Mouse (Mus musculus) hindbrain, embryonic 10.5 days (tissue): ENCODE measurements at regions not wholly inside any gene's neighbourhood (a gene's known extent, or its start where the extent isn't known, plus 50 kb on each side); places are given as distances from the start of the nearest gene placed in this dataset.

Source experiments
- DNase-seq: peaks from one replicate; pipeline ENCODE4 v3.0.0-alpha.2; 2017; ENCODE audit warnings: low spot score
- H3K27ac ChIP-seq: fragments of 300-500 bp; sonication (generic); 2 replicates; pipeline ENCODE4 v1.5.1; 2016; ENCODE audit warnings: mild to moderate bottlenecking, moderate library complexity
- H3K27me3 ChIP-seq: fragments of 300-500 bp; sonication (generic); 2 replicates; pipeline ENCODE4 v1.6.1; 2016; ENCODE audit warnings: mild to moderate bottlenecking; ENCODE audit not compliant: poor library complexity, insufficient read depth, severe bottlenecking
- H3K36me3 ChIP-seq: fragments of 300-500 bp; sonication (generic); 2 replicates; pipeline ENCODE4 v1.6.1; 2016; ENCODE audit warnings: mild to moderate bottlenecking, moderate library complexity
- H3K4me1 ChIP-seq: fragments of 300-500 bp; sonication (generic); replicated peaks from 2 replicates; pipeline ENCODE4 v1.6.1; 2016; ENCODE audit warnings: mild to moderate bottlenecking
- H3K4me3 ChIP-seq: fragments of 300-500 bp; sonication (generic); 2 replicates; pipeline ENCODE4 v1.5.1; 2016; ENCODE audit warnings: mild to moderate bottlenecking, moderate library complexity
- H3K9me3 ChIP-seq: fragments of 300-500 bp; sonication (generic); 2 replicates; pipeline ENCODE4 v1.6.1; 2016; ENCODE audit warnings: mild to moderate bottlenecking, moderate library complexity
- WGBS: fragments of 180-500 bp; shearing (Covaris S2); methylation state at CpG from one replicate; pipeline ENCODE4 v1.1.7; 2016; 5-methylcytosine and 5-hydroxymethylcytosine counted together

DNA sequence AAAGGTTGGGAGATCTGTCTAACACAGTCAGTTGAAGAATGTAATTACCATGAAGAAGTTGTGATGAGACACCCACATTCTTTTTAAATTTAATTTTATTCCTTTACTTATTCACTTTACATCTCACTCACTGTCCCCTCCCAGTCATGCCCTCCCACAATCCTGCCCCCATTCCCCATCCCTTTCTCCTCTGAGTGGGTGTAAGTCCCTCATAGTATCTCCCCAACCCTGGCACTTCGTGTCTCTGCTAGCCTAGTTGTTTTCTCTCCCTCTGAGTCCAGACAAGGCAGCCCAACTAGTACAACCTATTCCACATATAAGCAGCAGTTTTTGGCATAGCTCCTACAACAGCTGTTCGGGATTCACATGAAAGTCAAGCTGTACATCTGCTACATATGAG, 487.3 kb downstream of the Gm9195 start:
- Histone ChIP-seq H3K27me3 (no peaks in the 10 kb centered on the region), H3K27ac (no peak overlapping the region), H3K4me1 (no peaks in the 10 kb centered on the region), H3K36me3 (no peaks in the 10 kb centered on the region), H3K9me3 (no peaks in the 10 kb centered on the region), H3K4me3 (no peak overlapping the region)
- 87% methylated on average over 2 of the region's 2 CpGs for WGBS
- DNase-seq = no peak

DNA sequence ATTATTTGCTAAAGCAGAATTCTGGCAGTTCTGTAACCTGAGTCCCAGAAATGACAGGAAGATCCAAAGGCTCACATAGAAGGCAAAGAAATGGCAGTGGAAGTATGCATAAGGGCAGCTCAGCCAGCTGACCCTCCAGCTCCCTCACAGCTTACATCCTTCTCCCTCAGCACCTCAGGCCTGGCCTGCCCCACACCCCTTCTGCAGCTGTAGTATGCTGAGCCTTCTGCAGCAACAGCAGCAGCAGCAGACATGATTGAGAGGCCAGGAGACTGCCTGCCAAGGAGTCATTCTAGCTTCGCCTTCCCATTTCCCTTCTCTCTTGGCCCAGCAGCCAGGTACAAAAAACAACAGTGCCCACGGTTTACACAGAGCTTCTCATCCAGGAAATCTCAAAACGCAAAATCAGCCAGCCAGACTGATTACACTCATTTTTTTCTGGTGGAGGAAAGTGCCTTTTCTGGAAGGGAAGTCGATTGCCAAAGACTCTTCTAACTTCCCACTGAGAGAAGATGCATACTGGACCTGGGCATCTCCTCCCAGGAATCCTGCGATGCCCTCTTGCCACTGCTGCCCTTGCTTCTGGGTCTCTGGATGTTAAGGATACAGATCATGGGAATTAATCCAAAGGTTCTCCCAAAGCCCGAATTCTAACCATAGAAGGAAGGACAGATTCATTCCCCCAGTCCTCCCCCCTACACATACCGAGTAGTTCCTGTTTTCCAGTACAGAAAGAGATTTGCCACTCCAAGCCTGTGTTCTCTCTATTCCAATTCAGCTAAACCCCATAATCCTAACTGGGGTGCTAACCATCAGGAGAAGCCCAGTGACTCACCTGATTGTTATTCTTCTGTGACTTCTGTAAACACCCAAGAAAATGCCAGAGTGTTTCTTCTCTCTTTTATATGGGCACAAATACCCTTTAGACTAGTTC, 489.2 kb downstream of the Gm9195 start:
- 66% methylated on average over 7 of the region's 7 CpGs for WGBS
- no peaks in the 10 kb centered on the region for H3K9me3 ChIP-seq
- no peaks in the 10 kb centered on the region for H3K36me3 ChIP-seq
- no peak overlapping the region for H3K4me3 ChIP-seq
- no peaks in the 10 kb centered on the region for H3K4me1 ChIP-seq
- H3K27ac ChIP-seq = no peak overlapping the region
- H3K27me3 ChIP-seq = no peaks in the 10 kb centered on the region
- no peak for DNase-seq

DNA sequence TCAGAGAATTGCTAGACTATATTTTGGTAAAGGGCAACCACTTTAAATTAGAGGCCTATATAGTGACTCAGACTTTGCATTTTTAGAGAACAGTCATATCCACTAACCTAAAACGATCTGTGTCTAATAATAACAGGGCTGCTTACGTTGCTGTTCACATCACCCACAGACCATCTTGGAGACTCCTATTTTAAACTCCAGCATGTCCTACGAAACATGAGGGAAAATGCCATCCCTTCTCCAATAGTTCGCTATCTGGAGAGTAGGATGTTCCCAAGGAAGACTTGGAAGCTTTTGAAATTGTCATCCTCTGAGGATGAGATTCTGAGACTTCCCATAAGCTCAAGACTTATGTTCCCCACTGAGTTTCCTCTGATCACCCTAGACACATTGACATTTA, 518.6 kb downstream of the Gm9195 start:
- Histone ChIP-seq H3K4me1 (no peaks in the 10 kb centered on the region), H3K9me3 (no peaks in the 10 kb centered on the region), H3K27ac (no peak overlapping the region), H3K4me3 (no peak overlapping the region), H3K27me3 (no peaks in the 10 kb centered on the region), H3K36me3 (no peaks in the 10 kb centered on the region)
- 91% methylated on average over 4 of the region's 4 CpGs for WGBS
- DNase-seq = no peak

DNA sequence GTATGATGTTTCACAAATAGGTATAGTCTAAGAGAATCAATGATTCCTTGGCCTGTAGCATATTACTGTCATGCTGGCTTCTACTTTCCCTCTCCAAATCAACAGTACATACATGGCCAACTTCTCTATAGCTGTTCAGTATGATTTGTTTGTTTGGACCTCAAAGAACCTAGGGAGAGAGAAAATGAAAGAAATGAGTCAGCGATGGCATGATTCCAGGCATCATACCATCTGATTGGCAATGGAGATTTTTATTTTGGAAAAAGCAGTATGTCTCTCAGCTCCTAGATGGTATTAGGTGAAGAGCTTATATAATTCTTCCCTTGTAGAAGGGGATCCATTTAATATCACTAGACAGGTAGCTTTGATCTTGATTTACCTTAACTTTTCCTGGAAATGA, 519.1 kb downstream of the Gm9195 start:
- Histone ChIP-seq H3K27me3 (no peaks in the 10 kb centered on the region), H3K4me1 (no peaks in the 10 kb centered on the region; the same call in 1 of the 2 replicates), H3K9me3 (no peaks in the 10 kb centered on the region), H3K36me3 (no peaks in the 10 kb centered on the region), H3K27ac (no peak overlapping the region), H3K4me3 (no peak overlapping the region)
- 92% methylated on average over 1 of the region's 1 CpGs for WGBS
- DNase-seq = no peak

DNA sequence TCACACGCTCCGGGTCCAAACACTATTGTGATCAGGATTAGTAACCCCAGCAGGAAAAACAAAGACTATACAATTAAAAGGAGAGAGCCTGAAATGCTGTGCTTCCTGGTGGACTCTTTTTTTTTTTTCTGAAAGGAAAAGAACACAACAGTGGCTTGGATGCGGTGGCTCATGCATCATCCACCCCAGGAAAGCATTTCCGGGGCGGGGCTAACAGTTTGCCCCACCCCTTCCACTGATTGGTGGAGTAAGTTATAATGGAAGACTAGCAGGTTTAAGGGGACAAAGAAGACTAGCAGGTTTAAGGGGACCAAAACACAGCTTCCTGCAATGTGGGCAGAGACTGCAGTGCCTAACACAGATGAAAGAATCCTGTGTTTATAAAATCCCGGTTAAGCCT, 524.0 kb downstream of the Gm9195 start:
- WGBS = 70% methylated on average over 6 of the region's 6 CpGs
- Histone ChIP-seq H3K4me1 (peaks cover 12% of the 10 kb centered on the region), H3K27me3 (no peaks in the 10 kb centered on the region), H3K36me3 (no peaks in the 10 kb centered on the region), H3K4me3 (no peak overlapping the region), H3K27ac (no peak overlapping the region), H3K9me3 (no peaks in the 10 kb centered on the region)
- DNase-seq = no peak

DNA sequence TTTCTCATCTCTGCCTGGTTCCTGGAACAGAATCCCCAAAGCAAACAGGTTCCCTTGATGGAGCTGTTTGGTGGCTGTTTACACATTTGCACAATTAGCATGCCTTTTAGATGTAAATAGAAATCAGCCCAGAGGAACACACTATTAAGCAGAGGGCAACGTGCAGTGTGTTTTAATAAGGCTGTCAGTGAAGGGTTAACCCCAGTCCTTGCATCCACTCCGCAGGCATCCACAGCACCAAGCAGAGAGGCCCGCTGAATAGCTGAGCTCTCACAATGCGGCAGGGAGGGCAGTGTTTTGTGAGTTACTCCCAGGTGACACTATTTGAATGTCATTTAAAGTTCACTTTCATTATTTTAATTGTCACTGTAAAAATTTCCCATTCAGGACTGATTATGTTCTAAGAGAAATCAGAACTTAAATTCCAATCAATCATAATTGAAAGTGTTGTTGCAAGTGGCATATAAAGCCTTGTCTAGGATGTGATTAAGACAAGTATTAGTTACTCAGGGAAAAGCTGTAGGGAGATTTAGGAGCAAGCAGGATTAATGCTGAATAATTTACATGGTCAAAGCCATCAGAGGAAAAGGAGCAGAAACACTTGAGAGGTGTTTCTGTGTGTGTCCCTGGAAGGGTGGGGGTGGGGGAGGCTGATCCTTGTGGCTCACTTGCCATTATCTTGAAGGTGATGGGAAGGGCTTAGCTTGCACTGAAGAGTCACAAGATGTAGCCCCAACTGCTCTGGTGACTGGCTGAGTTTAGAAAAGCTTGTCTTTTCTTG, 528.1 kb downstream of the Gm9195 start:
- Histone ChIP-seq H3K27ac (no peak overlapping the region), H3K9me3 (no peaks in the 10 kb centered on the region), H3K36me3 (no peaks in the 10 kb centered on the region), H3K4me3 (no peak overlapping the region), H3K4me1 (peaks cover 12% of the 10 kb centered on the region), H3K27me3 (no peaks in the 10 kb centered on the region)
- peak; percentile 5 for DNase-seq
- WGBS = 3% methylated on average over 4 of the region's 4 CpGs

DNA sequence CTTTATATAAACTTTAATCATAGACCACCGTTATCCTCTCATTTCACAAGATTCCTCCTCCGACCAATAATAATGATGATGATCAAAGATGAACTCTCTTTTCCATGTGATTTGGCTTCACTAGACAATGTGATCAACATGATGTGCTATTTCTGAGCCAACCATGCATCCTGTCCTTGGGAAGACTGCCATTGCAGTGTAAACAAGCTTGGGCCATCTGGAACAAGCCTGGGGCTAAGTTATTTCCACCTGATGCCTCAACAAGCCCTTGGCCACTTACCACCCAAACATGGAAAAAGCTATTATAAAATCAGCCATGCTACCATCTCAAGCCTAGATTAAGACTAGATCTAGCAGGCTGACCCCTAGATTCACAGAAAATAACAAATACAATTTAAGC, 542.9 kb downstream of the Gm9195 start:
- no peak overlapping the region for H3K27ac ChIP-seq
- H3K9me3 ChIP-seq = no peaks in the 10 kb centered on the region
- peaks cover 4% of the 10 kb centered on the region; the same call in 1 of the 2 replicates for H3K4me1 ChIP-seq
- no peak overlapping the region for H3K4me3 ChIP-seq
- WGBS = 95% methylated on average over 2 of the region's 2 CpGs
- DNase-seq = no peak
- H3K36me3 ChIP-seq = no peaks in the 10 kb centered on the region
- no peaks in the 10 kb centered on the region for H3K27me3 ChIP-seq

DNA sequence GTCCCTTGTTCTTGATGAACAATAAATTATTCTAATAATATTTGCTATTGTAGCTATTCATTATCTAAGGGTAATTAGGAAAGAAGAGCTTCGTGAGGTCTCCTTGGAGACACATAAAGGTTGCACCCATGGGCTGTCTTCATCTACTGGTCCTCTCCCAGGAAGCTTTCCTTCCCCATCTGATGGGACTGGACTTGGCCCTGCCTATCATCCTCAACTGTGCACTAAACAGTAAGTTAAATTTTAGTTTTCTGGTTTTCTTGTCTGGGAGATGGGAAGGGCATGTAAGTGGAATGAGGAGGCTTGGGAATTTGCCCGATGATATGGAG, 554.5 kb downstream of the Gm9195 start:
- Histone ChIP-seq H3K9me3 (no peaks in the 10 kb centered on the region), H3K36me3 (no peaks in the 10 kb centered on the region), H3K4me1 (no peaks in the 10 kb centered on the region), H3K4me3 (no peak overlapping the region), H3K27ac (no peak overlapping the region), H3K27me3 (no peaks in the 10 kb centered on the region)
- WGBS = 86% methylated on average over 2 of the region's 2 CpGs
- no peak for DNase-seq

DNA sequence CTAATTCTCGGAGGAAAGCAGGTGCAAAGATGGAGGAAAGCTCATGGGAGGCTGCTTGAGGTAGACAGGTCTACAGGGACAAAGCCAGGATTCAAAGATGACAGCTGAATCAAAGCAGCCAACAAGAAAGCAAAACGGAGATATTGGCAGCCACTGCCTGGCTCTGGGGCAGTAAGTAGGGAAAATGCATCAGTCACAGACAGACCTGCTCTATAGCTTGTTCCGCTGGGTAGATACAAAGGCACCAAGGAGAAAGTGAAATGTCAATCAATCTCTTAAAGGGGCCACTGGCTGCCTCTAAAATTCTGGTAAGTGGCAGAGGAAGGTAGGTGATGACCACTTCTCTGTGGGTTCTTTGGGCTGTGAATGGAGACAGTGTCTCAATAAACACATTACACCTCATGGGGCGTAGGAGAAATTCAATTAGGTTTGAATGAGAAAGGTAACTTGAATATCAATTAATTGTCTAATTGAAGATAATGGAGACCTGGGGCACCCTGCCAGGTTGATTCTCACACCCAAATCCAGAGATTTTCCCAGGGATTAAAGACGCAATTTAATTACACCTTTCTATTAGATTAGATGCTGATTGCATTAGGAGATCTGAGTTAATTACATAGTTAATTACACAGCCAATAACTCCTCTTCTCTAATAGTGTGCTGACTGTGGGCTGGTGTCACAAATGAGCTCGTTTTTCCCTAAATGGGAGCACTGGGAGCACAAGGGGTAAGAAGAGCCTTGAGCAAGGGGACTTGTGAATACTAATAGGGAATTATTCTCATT, 555.1 kb downstream of the Gm9195 start:
- WGBS = 58% methylated on average over 6 of the region's 6 CpGs
- Histone ChIP-seq H3K36me3 (no peaks in the 10 kb centered on the region), H3K9me3 (no peaks in the 10 kb centered on the region), H3K27ac (no peak overlapping the region), H3K4me3 (no peak overlapping the region), H3K27me3 (no peaks in the 10 kb centered on the region), H3K4me1 (no peaks in the 10 kb centered on the region)
- no peak for DNase-seq

DNA sequence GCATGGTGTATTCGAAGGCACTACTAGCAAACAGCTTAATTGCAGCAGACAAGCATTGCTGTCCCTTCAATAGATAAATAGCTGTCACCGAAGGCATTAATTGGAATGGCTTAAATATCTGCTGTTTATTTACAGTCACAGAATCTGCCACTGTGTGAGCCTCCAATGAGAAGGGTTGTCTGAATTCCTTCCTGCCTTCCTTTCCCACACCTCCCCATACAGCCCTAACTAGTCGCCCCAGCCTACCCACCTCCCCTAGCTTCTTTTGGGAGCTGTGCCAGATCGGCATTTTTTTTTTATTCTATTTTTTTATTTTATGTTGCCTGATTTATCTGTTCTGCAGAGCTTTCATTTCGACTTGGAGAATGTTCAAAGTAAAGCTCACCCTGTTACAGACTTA, 575.7 kb downstream of the Gm9195 start:
- H3K36me3 ChIP-seq = no peaks in the 10 kb centered on the region
- no peak for DNase-seq
- 79% methylated on average over 5 of the region's 5 CpGs for WGBS

DNA sequence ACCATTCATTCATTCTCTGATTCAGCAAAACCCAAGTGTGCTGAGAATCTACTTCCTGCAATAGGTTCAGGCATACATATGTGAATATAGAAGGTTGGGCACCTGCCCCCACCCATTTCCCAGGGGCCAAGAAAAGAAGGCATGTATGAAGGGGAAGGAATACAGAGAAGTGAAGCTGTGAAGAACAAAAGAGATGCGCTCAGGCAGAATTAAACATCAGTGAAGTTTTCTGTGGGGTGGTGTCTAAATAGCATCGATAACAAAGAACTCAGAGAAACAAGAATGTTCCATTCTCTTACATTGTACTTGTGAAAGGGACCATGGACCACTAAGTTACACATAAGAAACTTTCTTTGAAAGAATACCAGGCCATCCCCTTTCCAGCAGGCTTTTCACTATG, 580.7 kb downstream of the Gm9195 start:
- H3K27ac ChIP-seq = no peak overlapping the region
- 60% methylated on average over 2 of the region's 2 CpGs for WGBS

More for the DNA sequence above, 575.7 kb downstream of the Gm9195 start:
- H3K4me1 ChIP-seq = no peaks in the 10 kb centered on the region; the same call in 1 of the 2 replicates
- H3K9me3 ChIP-seq = no peaks in the 10 kb centered on the region
- no peak overlapping the region for H3K27ac ChIP-seq
- no peak overlapping the region for H3K4me3 ChIP-seq
- no peaks in the 10 kb centered on the region for H3K27me3 ChIP-seq

DNA sequence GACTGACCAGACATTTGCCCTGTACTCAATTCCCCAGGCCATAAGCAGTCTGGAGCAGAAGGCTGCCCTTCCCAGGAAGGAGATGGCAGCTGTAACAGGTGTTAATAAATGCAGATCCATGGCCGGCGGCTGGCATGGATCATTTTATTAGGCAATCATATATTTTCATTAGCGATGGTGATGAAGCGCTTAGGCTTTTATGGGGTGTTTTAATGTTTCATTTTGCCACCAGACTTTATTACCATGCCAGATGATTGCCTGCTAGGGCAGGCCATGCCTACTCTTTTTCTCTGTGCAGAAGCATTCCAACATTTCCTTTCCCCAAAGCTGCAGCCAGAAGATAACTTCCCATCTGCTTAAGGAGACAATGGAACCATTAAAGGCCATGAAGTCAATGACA, 596.2 kb downstream of the Gm9195 start:
- no peak for DNase-seq
- Histone ChIP-seq H3K4me3 (no peak overlapping the region), H3K4me1 (no peaks in the 10 kb centered on the region), H3K9me3 (no peaks in the 10 kb centered on the region), H3K27me3 (no peaks in the 10 kb centered on the region), H3K36me3 (no peaks in the 10 kb centered on the region), H3K27ac (no peak overlapping the region)
- WGBS = 90% methylated on average over 4 of the region's 4 CpGs

More for the DNA sequence above, 580.7 kb downstream of the Gm9195 start:
- Histone ChIP-seq H3K9me3 (no peaks in the 10 kb centered on the region), H3K4me1 (no peaks in the 10 kb centered on the region; the same call in 1 of the 2 replicates), H3K27me3 (no peaks in the 10 kb centered on the region), H3K4me3 (no peak overlapping the region), H3K36me3 (no peaks in the 10 kb centered on the region)
- no peak for DNase-seq
